ENCODE assay signal across 23 mouse cellular contexts in the genomic region with DNA sequence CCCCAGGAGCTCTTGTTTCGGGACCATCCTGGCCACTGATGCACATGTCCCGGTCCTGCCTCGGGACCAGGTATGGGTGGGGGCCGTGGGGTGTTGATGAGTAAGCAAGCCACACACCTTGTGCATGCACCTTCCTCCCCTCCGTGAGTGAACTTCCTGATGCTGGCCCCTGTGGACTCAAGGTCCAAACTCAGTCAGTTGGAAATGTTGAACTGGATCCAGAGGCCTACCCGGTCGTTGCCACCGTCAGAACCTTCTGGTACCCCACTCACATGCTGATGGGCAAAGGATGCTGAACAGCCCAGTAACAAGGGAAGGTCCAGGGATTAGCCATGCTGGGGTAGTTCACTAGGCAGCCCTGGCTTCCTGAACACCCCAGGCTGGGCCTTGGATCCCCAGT. TPM values are rescaled to one million over a fixed set of nuclear protein-coding genes. Genes with fewer than 3 reads are reported as not detected.
DNase-seq lines count a peak whose midpoint lies in the region; ATAC-seq and TF ChIP-seq lines count a peak whose summit lies in the region.
"Had no signal": no experiment of that assay in that cellular context is flagged by ENCODE, and none has a peak within 500 bp of the region (broad histone marks: within the 10 kb centered on the region; RNA-seq: fewer than 3 reads in every experiment).

No protein-coding gene starts in this region.

- TF ChIP-seq POLR2A in small intestine, adult 2 months (IDR thresholded peaks at IDR 0.05; ENCODE audit: low read depth, low read length) = no peak

- peak; percentile 89 for DNase-seq in kidney, adult 11 months
- DNase-seq in thymus, postnatal 4 days = peak; percentile 12
- no peak for DNase-seq in thymus, postnatal 25 days
- DNase-seq in kidney, postnatal 25 days = peak; percentile 72 to 94
- no peak for DNase-seq in adrenal gland, adult (ENCODE audit: inconsistent age in 2 of 2, low spot score in 1 of 2)
- DNase-seq: adrenal gland, adult 8-10 months; cerebellum, adult 11-12 months; cerebellum, adult 9-10 months; cerebellum, postnatal 36 days; heart, adult 18-20 months; heart, postnatal 10 days had no signal

- no peak for TF ChIP-seq CTCF in small intestine, adult 2 months (IDR thresholded peaks at IDR 0.05; ENCODE audit: extremely low read depth, insufficient read length, insufficient replicate concordance, low read depth, low read length)

- H3K4me1 ChIP-seq in kidney, embryonic 15.5 days = peaks cover 6% of the 10 kb centered on the region; the same call in 1 of the 2 replicates
- H3K4me1 ChIP-seq in small intestine, adult 2 months (ENCODE audit: control insufficient read depth, insufficient read depth, insufficient read length, low read length) = peaks cover 20% of the 10 kb centered on the region
- H3K4me1 ChIP-seq: embryonic facial prominence, embryonic 15.5 days; forebrain, embryonic 10.5 days; hindbrain, embryonic 13.5 days had no signal

- no peak for ATAC-seq in kidney, embryonic 15.5 days (replicated peaks; ENCODE audit: low FRiP score)
- no peak for ATAC-seq in activated CD4-positive, CD25-positive, alpha-beta regulatory T cell, adult 4 months
- ATAC-seq: forebrain, embryonic 14.5 days; hindbrain, postnatal 0 days; Patski had no signal

- no peaks in the 10 kb centered on the region for H3K27me3 ChIP-seq in kidney, embryonic 15.5 days
- H3K27me3 ChIP-seq in small intestine, adult 2 months (ENCODE audit: control insufficient read depth, insufficient read depth, low read length) = no peaks in the 10 kb centered on the region
- H3K27me3 ChIP-seq: CH12.LX; embryonic facial prominence, embryonic 15.5 days; hindbrain, embryonic 13.5 days; Patski had no signal

- H3K9me3 ChIP-seq in kidney, embryonic 15.5 days (replicated peaks) = peaks cover 9% of the 10 kb centered on the region
- H3K9me3 ChIP-seq: embryonic facial prominence, embryonic 15.5 days; heart, embryonic 10.5 days; hindbrain, embryonic 13.5 days had no signal

- H3K4me3 ChIP-seq in kidney, embryonic 15.5 days (replicated peaks) = no peak overlapping the region
- no peak overlapping the region for H3K4me3 ChIP-seq in small intestine, adult 2 months (ENCODE audit: low read depth, low read length)
- H3K4me3 ChIP-seq: embryonic facial prominence, embryonic 15.5 days; erythroblast, embryonic 14.5 days; forebrain, embryonic 10.5 days; heart, embryonic 10.5 days; hindbrain, embryonic 13.5 days had no signal

- no peaks in the 10 kb centered on the region for H3K36me3 ChIP-seq in kidney, embryonic 15.5 days
- no peaks in the 10 kb centered on the region for H3K36me3 ChIP-seq in small intestine, adult 2 months (ENCODE audit: control insufficient read depth, insufficient read depth, low read length)
- H3K36me3 ChIP-seq: embryonic facial prominence, embryonic 15.5 days; forebrain, embryonic 10.5 days; heart, embryonic 10.5 days; hindbrain, embryonic 13.5 days had no signal

- no peak overlapping the region for H3K9ac ChIP-seq in kidney, embryonic 15.5 days
- H3K9ac ChIP-seq: embryonic facial prominence, embryonic 15.5 days; hindbrain, embryonic 13.5 days had no signal

- no peak overlapping the region for H3K27ac ChIP-seq in kidney, embryonic 15.5 days
- peak overlapping the region; percentile 68 for H3K27ac ChIP-seq in small intestine, adult 2 months (ENCODE audit: insufficient read depth, low read depth, low read length)
- H3K27ac ChIP-seq: embryonic facial prominence, embryonic 15.5 days; forebrain, embryonic 10.5 days; heart, embryonic 10.5 days; hindbrain, embryonic 13.5 days; hindbrain, postnatal 0 days had no signal

- no peak overlapping the region for H3K4me2 ChIP-seq in kidney, embryonic 15.5 days
- H3K4me2 ChIP-seq: embryonic facial prominence, embryonic 15.5 days; hindbrain, embryonic 13.5 days had no signal

- 88% methylated on average over 8 of the region's 8 CpGs for WGBS in kidney, embryonic 15.5 days
- WGBS in small intestine, adult 2 months = 54% methylated on average over 8 of the region's 8 CpGs

RNA-seq across cellular contexts. Expression of a gene that starts 31.1 kb away (rescaled TPM):
- polyA plus RNA-seq in kidney, embryonic 15.5 days (2015; fragmentation: Nextera tagmentation; extraction: Ambion mirVana) = 20.4 and 20.7 TPM in 2 replicates
- polyA plus RNA-seq in small intestine, adult 2 months (2012; rRNA removed) = 12.5 and 27.0 TPM in 2 replicates
- polyA plus RNA-seq in activated CD4-positive, CD25-positive, alpha-beta regulatory T cell, adult 4 months (2017; shearing (Covaris generic)) = 1 to 10 TPM; 3.3 to 4.0 TPM

RNA-seq across cellular contexts. Expression of a gene that starts 32.1 kb away (rescaled TPM):
- polyA plus RNA-seq in kidney, embryonic 15.5 days (2015; fragmentation: Nextera tagmentation; extraction: Ambion mirVana) = 6.3 and 6.8 TPM in 2 replicates
- polyA plus RNA-seq in small intestine, adult 2 months (2012; rRNA removed) = 2.4 and 4.4 TPM in 2 replicates
- polyA plus RNA-seq in activated CD4-positive, CD25-positive, alpha-beta regulatory T cell, adult 4 months (2017; shearing (Covaris generic)) = 1 to 10 TPM; 5.2 TPM

RNA-seq across cellular contexts. Expression of a gene that starts 52.8 kb away (rescaled TPM):
- polyA plus RNA-seq in kidney, embryonic 15.5 days (2015; fragmentation: Nextera tagmentation; extraction: Ambion mirVana) = 14.5 and 15.0 TPM in 2 replicates
- polyA plus RNA-seq in small intestine, adult 2 months (2012; rRNA removed) = 55.2 and 96.2 TPM in 2 replicates
- 10 to 100 TPM; 40.3 to 47.5 TPM for polyA plus RNA-seq in activated CD4-positive, CD25-positive, alpha-beta regulatory T cell, adult 4 months (2017; shearing (Covaris generic))

Comparison
In these comparisons a context has a peak if more than half of its experiments do, and no peak if none do; other contexts are left out.
1. DNase-seq: peak in kidney, adult 11 months (single experiment), thymus, postnatal 4 days (single experiment) and kidney, postnatal 25 days (2 of 2); none in thymus, postnatal 25 days (single experiment) and adrenal gland, adult (0 of 2).